Mouse (Mus musculus): ENCODE data around the gene Wdr24. TPM values are rescaled to one million over a fixed set of nuclear protein-coding genes. Genes with fewer than 3 reads are reported as not detected.
"Not testable (repeated sequence)": the region's sequence is repeated elsewhere in the genome, so short reads cannot be mapped to it uniquely, and the experiment has no call there.

Gene Wdr24
- polyA plus RNA-seq, 1 experiment from 2014 or later, result 22.9 TPM

DNA sequence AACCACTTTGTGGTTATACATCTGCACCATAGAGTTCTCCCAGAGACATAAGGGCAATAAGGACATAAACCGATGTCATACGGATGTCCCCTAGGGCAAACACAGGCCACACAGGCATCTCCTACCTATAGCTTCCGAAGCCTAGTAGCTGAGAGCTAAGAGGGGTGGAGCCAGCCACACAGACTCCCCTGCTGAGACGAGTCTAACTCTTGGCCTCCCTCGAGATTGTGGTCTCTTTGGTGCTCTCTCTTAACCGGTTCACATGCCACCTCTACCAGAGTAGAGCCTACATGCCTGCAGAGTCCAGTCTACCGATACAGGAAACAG lies 44.0 kb downstream of the Wdr24 start:
- WGBS, result 13% methylated on average over 7 of the region's 7 CpGs
- Histone ChIP-seq H3K4me2 (ENCODE audit: low read depth, low read length) (peak overlapping the region; percentile 99), H3K4me1 (ENCODE audit: control insufficient read depth, insufficient read depth, low read length) (peaks cover 6% of the 10 kb centered on the region; the same call in 1 of the 2 replicates), H3K9ac (ENCODE audit: low read depth, low read length) (peak overlapping the region; percentile 67; the same call in 1 of the 2 replicates), H3K27ac (replicated peaks; ENCODE audit: low read depth, low read length) (no peak overlapping the region), H3K4me3 (ENCODE audit: low read depth, low read length) (peak overlapping the region; percentile 77), H3K9me3 (ENCODE audit: control insufficient read depth, low read length) (no peaks in the 10 kb centered on the region), H3K27me3 (replicated peaks; ENCODE audit: control insufficient read depth, insufficient read depth, low read length) (no peaks in the 10 kb centered on the region), H3K36me3 (ENCODE audit: control insufficient read depth, insufficient read depth, low read length) (no peaks in the 10 kb centered on the region)
- DNase-seq (ENCODE audit: low spot score) (no peak), ATAC-seq (ENCODE audit: low read depth) (no peak)

DNA sequence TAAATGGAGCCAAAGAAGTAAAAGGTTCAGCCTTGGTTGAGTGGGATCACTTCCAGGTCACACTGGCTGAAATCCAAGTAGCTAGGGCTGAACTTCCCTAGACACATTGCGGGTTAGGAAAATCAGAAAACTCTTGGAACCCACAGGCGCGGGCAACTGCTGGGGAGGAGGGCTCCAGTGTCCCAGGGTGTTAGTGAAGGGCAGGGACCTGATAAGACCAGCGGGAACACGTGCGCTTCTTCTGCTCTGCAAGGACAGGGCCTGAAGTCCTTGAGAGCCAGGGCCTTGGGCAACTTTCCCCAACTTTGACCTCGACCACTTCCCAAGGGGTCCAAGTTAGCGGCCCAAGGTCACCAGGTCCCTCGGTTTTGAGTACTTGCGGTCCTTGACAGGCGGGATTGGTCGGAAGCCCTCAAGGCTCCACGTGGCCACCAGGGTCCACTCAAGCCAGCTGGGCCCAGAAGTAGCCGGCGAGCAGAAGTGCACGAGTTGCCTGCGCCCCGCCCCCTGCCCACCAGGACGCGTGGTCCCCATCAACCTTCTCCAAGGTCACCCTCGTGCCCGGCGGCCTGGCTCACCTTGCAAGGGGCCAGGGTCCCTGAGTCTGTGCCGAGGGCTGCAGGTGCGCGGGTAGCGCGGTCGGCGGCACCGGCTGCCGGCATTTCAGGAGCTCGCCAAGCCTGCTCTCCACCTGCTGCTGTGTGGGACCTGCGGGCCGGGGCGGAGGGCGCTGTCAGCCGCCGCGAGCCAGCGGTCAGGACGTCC lies 44.6 kb downstream of the Wdr24 start:
- H3K27ac ChIP-seq (replicated peaks; ENCODE audit: low read depth, low read length), result no peak overlapping the region
- WGBS, result 0% methylated on average over 26 of the region's 42 CpGs
- ATAC-seq (ENCODE audit: low read depth), result peak; percentile 53

DNA sequence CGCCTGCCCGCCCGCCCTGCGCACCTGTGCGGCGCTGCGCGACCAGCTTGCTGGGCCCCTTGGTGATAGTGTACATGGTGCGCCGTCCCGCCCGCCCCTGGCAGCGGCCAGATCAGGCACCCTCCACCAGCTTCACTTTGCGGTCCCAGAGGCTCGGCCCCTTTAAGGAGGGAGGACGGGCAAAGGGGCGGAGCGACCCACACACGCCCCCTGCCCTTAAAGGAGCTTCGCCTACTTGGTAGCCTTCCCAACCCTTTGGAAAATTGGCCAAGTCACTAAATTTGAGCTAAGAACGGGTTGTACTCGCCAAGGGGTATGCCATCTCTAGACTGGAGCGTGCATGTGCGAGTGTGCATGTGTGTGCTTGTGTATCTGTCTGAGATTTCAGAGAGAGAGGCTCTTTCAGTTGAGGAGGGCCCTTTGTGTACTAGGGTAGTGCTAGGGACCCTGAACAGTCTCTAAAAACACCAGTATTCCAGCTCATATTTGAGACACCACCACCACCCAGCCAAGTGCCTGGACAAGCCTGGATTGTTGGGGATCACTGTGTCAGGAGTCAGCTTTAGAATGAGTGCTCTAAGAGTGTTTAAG lies 45.3 kb downstream of the Wdr24 start, which contains the start of gene Mcrip2:
Mcrip2 (minus strand) TSS at position 164 of the 591 bp plus-strand sequence.
- Histone ChIP-seq H3K27me3 (replicated peaks; ENCODE audit: control insufficient read depth, insufficient read depth, low read length) (no peaks in the 10 kb centered on the region), H3K36me3 (ENCODE audit: control insufficient read depth, insufficient read depth, low read length) (no peaks in the 10 kb centered on the region), H3K9ac (ENCODE audit: low read depth, low read length) (peak within 1 kb of the TSS; percentile 67), H3K4me1 (ENCODE audit: control insufficient read depth, insufficient read depth, low read length) (peaks cover 6% of the 10 kb centered on the region; the same call in 1 of the 2 replicates), H3K9me3 (ENCODE audit: control insufficient read depth, low read length) (no peaks in the 10 kb centered on the region), H3K4me3 (ENCODE audit: low read depth, low read length) (peak within 1 kb of the TSS; percentile 77), H3K27ac (replicated peaks; ENCODE audit: low read depth, low read length) (peak within 1 kb of the TSS; percentile 35), H3K4me2 (ENCODE audit: low read depth, low read length) (peak within 1 kb of the TSS; percentile 99)
- DNase-seq (ENCODE audit: low spot score), result peak; percentile 91
- ATAC-seq (ENCODE audit: low read depth), result peak; percentile 93
- 0% methylated on average over 20 of the region's 24 CpGs for WGBS

More for the DNA sequence above, 44.6 kb downstream of the Wdr24 start:
- Histone ChIP-seq H3K4me3 (ENCODE audit: low read depth, low read length) (peak overlapping the region; percentile 77), H3K4me1 (ENCODE audit: control insufficient read depth, insufficient read depth, low read length) (peaks cover 6% of the 10 kb centered on the region; the same call in 1 of the 2 replicates), H3K9me3 (ENCODE audit: control insufficient read depth, low read length) (no peaks in the 10 kb centered on the region), H3K9ac (ENCODE audit: low read depth, low read length) (peak overlapping the region; percentile 67), H3K36me3 (ENCODE audit: control insufficient read depth, insufficient read depth, low read length) (no peaks in the 10 kb centered on the region), H3K27me3 (replicated peaks; ENCODE audit: control insufficient read depth, insufficient read depth, low read length) (no peaks in the 10 kb centered on the region), H3K4me2 (ENCODE audit: low read depth, low read length) (peak overlapping the region; percentile 99)
- no peak for DNase-seq (ENCODE audit: low spot score)

DNA sequence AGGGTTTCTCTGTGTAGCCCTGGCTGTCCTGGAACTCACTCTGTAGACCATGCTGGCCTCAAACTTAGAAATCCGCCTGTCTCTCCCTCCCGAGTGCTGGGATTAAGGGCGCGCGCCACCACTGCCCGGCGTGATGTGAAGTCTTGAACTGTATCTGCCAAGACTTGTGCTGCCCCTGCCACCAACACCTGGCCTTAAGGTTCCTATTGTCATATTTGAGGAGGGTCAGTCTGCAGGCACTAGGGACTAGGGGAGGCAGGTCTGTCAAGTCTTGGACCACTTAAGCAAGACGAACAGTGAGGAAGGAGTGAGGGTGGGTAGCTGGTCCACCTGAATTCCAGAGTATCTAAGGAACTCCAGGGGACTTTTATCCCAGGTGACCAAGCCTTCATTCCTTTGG lies 46.1 kb downstream of the Wdr24 start:
- H3K4me2 ChIP-seq (ENCODE audit: low read depth, low read length), result no peak overlapping the region
- WGBS, result 84% methylated on average over 8 of the region's 8 CpGs
- no peaks in the 10 kb centered on the region for H3K9me3 ChIP-seq (ENCODE audit: control insufficient read depth, low read length)
- no peak overlapping the region for H3K4me3 ChIP-seq (ENCODE audit: low read depth, low read length)
- ATAC-seq (ENCODE audit: low read depth) (no peak), DNase-seq (ENCODE audit: low spot score) (no peak)
- H3K36me3 ChIP-seq (ENCODE audit: control insufficient read depth, insufficient read depth, low read length), result no peaks in the 10 kb centered on the region
- no peaks in the 10 kb centered on the region for H3K27me3 ChIP-seq (replicated peaks; ENCODE audit: control insufficient read depth, insufficient read depth, low read length)
- H3K9ac ChIP-seq (ENCODE audit: low read depth, low read length), result no peak overlapping the region
- peaks cover 6% of the 10 kb centered on the region; the same call in 1 of the 2 replicates for H3K4me1 ChIP-seq (ENCODE audit: control insufficient read depth, insufficient read depth, low read length)
- H3K27ac ChIP-seq (replicated peaks; ENCODE audit: low read depth, low read length), result no peak overlapping the region

DNA sequence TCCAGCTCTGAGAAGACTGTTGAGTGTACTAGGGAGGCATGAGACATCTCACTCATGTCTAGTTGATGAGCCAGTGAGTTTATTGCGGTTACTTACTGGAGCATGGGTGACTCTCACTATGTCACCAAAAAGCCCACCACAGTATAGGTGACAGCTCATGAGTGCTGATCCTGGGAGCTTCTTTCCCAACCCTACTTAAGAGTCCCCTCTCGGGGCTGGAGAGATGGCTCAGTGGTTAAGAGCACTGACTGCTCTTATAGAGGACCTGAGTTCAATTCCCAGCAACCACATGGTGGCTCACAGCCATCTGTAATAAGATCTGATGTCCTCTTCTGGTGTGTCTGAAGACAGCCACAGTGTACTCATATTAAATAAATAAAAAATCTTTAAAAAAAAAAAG lies 46.5 kb downstream of the Wdr24 start:
- H3K4me3 ChIP-seq (ENCODE audit: low read depth, low read length), result no peak overlapping the region
- DNase-seq (ENCODE audit: low spot score) (no peak), ATAC-seq (ENCODE audit: low read depth) (no peak)
- H3K4me2 ChIP-seq (ENCODE audit: low read depth, low read length), result no peak overlapping the region
- WGBS, result 87% methylated on average over 2 of the region's 2 CpGs
- H3K27me3 ChIP-seq (replicated peaks; ENCODE audit: control insufficient read depth, insufficient read depth, low read length), result no peaks in the 10 kb centered on the region
- no peaks in the 10 kb centered on the region for H3K9me3 ChIP-seq (ENCODE audit: control insufficient read depth, low read length)
- no peaks in the 10 kb centered on the region for H3K36me3 ChIP-seq (ENCODE audit: control insufficient read depth, insufficient read depth, low read length)
- H3K4me1 ChIP-seq (ENCODE audit: control insufficient read depth, insufficient read depth, low read length), result peaks cover 6% of the 10 kb centered on the region; the same call in 1 of the 2 replicates
- H3K9ac ChIP-seq (ENCODE audit: low read depth, low read length), result no peak overlapping the region
- H3K27ac ChIP-seq (replicated peaks; ENCODE audit: low read depth, low read length), result no peak overlapping the region

DNA sequence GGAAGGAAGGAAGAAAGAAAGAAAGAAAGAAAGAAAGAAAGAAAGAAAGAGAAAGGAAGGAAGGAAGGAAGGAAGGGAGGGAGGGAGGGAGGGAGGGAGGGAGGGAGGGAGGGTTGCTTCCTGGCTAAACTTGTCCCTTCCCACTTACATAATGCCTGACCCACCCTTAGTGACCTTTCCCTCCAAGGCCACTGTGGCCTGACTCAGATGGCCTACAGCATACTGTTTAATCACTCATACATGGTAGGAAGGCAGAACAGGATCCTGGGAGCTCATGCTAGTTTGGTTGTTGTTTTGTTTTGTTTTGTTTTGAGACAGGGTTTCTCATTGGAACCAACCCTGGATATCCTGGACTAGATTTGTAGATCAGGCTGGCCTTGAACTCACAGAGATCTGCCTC lies 48.1 kb downstream of the Wdr24 start:
- DNase-seq (ENCODE audit: low spot score); H3K4me2 ChIP-seq (ENCODE audit: low read depth, low read length); ATAC-seq (ENCODE audit: low read depth); H3K9ac ChIP-seq (ENCODE audit: low read depth, low read length); H3K36me3 ChIP-seq (ENCODE audit: control insufficient read depth, insufficient read depth, low read length); H3K4me3 ChIP-seq (ENCODE audit: low read depth, low read length); H3K27me3 ChIP-seq (replicated peaks; ENCODE audit: control insufficient read depth, insufficient read depth, low read length); H3K9me3 ChIP-seq (ENCODE audit: control insufficient read depth, low read length); H3K27ac ChIP-seq (replicated peaks; ENCODE audit: low read depth, low read length): not testable (repeated sequence)
- peaks cover 13% of the 10 kb centered on the region for H3K4me1 ChIP-seq (ENCODE audit: control insufficient read depth, insufficient read depth, low read length)

DNA sequence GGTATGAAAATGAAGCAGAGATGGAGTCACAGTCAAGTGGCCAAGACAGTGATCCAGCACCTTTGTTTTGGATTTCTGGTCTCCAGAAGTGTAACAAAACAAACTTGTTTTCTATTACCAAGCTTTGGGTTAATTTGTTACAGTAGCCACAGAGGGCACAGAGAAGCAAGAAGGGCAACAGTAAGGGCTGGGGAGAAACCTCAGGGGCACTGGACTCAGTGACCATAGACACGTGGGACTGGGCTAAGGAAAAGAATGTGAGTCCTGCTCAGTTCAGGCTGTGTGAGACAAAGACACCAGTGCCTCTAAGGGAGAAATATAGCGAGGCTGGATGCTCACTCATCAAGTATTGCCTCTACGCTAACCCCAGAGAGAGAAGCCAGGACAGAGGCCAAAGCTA lies 49.2 kb downstream of the Wdr24 start:
- no peak overlapping the region for H3K4me2 ChIP-seq (ENCODE audit: low read depth, low read length)
- no peak overlapping the region for H3K27ac ChIP-seq (replicated peaks; ENCODE audit: low read depth, low read length)
- WGBS, result 81% methylated on average over 3 of the region's 3 CpGs
- no peak overlapping the region for H3K4me3 ChIP-seq (ENCODE audit: low read depth, low read length)
- no peak overlapping the region for H3K9ac ChIP-seq (ENCODE audit: low read depth, low read length)
- DNase-seq (ENCODE audit: low spot score), result no peak
- ATAC-seq (ENCODE audit: low read depth), result no peak
- H3K9me3 ChIP-seq (ENCODE audit: control insufficient read depth, low read length), result no peaks in the 10 kb centered on the region
- no peaks in the 10 kb centered on the region for H3K36me3 ChIP-seq (ENCODE audit: control insufficient read depth, insufficient read depth, low read length)
- H3K4me1 ChIP-seq (ENCODE audit: control insufficient read depth, insufficient read depth, low read length), result peaks cover 10% of the 10 kb centered on the region
- H3K27me3 ChIP-seq (replicated peaks; ENCODE audit: control insufficient read depth, insufficient read depth, low read length), result no peaks in the 10 kb centered on the region

DNA sequence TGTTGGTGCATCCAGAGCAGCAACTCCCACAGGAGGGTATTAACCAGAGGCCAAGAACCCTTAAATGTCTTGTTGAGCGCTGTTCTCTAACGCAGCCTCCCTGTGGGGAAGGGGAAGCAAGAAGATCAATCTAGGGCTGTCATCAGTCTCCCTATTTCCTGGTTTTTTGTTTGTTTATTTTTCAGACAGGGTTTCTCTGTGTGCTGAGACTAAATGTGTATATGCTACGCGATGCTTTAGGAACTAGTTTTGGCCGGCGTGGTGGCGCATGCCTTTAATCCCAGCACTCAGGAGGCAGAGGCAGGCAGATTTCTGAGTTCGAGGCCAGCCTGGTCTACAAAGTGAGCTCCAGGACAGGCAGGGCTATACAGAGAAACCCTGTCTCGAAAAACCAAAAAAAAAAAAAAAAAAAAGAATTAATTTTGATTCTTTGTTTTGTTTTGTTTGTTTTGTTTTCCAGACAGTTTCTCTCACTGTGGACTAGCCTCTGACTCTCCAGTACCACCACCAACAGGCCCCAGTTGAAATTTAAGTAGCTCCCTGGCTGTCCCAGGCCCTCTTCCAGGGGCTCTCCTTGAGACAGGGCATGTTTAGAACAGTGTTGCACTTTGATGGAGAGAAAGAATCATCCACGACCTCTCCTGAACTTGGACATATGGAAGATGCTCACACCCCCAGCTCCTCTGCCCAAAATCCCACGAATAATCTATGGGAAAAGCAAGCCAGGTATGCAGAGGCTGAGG lies 50.1 kb downstream of the Wdr24 start:
- H3K27me3 ChIP-seq (replicated peaks; ENCODE audit: control insufficient read depth, insufficient read depth, low read length), result no peaks in the 10 kb centered on the region
- peaks cover 7% of the 10 kb centered on the region; the same call in 1 of the 2 replicates for H3K4me1 ChIP-seq (ENCODE audit: control insufficient read depth, insufficient read depth, low read length)
- H3K36me3 ChIP-seq (ENCODE audit: control insufficient read depth, insufficient read depth, low read length), result peaks cover 7% of the 10 kb centered on the region
- ATAC-seq (ENCODE audit: low read depth) (no peak), DNase-seq (ENCODE audit: low spot score) (no peak)
- peak overlapping the region; percentile 79 for H3K4me3 ChIP-seq (ENCODE audit: low read depth, low read length)
- H3K9ac ChIP-seq (ENCODE audit: low read depth, low read length), result no peak overlapping the region
- peak overlapping the region; percentile 85 for H3K4me2 ChIP-seq (ENCODE audit: low read depth, low read length)
- no peak overlapping the region for H3K27ac ChIP-seq (replicated peaks; ENCODE audit: low read depth, low read length)
- 69% methylated on average over 11 of the region's 11 CpGs for WGBS
- no peaks in the 10 kb centered on the region for H3K9me3 ChIP-seq (ENCODE audit: control insufficient read depth, low read length)

Measured in embryonic facial prominence, embryonic 14.5 days (tissue).